Mouse (Mus musculus): ENCODE measurements around the gene Prkd1.

GRCm38 (mm10) chr12:50546394-50546793 is 102.5 kb downstream of the Prkd1 start:
- TF ChIP-seq CHD2 (IDR thresholded peaks at IDR 0.05; ENCODE audit: low read depth, low read length) (no peak), MAFK (IDR thresholded peaks at IDR 0.05; ENCODE audit: insufficient read depth, low read depth, low read length) (no peak), ZC3H11A (IDR thresholded peaks at IDR 0.05; ENCODE audit: borderline replicate concordance, low read depth, low read length) (no peak)
